Mouse (Mus musculus) midbrain, embryonic 14.5 days (tissue): ENCODE measurements around the gene Col4a3bp. TPM values are rescaled to one million over a fixed set of nuclear protein-coding genes. Genes with fewer than 3 reads are reported as not detected.

Source experiments
- ATAC-seq: fragments of 200-750 bp; cut with Nextera tagmentation; 2 replicates; pipeline ENCODE4 v1.8.0; 2017; ENCODE audit warnings: moderate number of reproducible peaks, moderate library complexity; ENCODE audit not compliant: low FRiP score, low TSS enrichment
- DNase-seq: peaks from one replicate; pipeline ENCODE4 v3.0.0-alpha.2; 2015
- H3K27ac ChIP-seq: fragments of 300-500 bp; sonication (generic); replicated peaks from 2 replicates; pipeline ENCODE4 v1.5.1; 2014; ENCODE audit warnings: mild to moderate bottlenecking, low read depth, low read length, moderate library complexity
- H3K27me3 ChIP-seq: fragments of 300-500 bp; sonication (generic); 2 replicates; pipeline ENCODE4 v1.6.1; 2014; ENCODE audit warnings: low read length, control low read depth, mixed read lengths; ENCODE audit not compliant: control insufficient read depth, insufficient read depth
- H3K36me3 ChIP-seq: fragments of 300-500 bp; sonication (generic); 2 replicates; pipeline ENCODE4 v1.6.1; 2014; ENCODE audit warnings: low read length, control low read depth; ENCODE audit not compliant: control insufficient read depth, insufficient read depth
- H3K4me1 ChIP-seq: fragments of 300-500 bp; sonication (generic); 2 replicates; pipeline ENCODE4 v1.6.1; 2014; ENCODE audit warnings: mild to moderate bottlenecking, antibody characterized with exemption, low read length, control low read depth; ENCODE audit not compliant: control insufficient read depth, insufficient read depth
- H3K4me2 ChIP-seq: fragments of 300-500 bp; sonication (generic); 2 replicates; pipeline ENCODE4 v1.6.1; 2014; ENCODE audit warnings: mild to moderate bottlenecking, low read length, moderate library complexity
- H3K4me3 ChIP-seq: fragments of 300-500 bp; sonication (generic); replicated peaks from 2 replicates; pipeline ENCODE4 v1.5.1; 2014; ENCODE audit warnings: low read depth, low read length
- H3K9ac ChIP-seq: fragments of 300-500 bp; sonication (generic); replicated peaks from 2 replicates; pipeline ENCODE4 v1.6.1; 2014; ENCODE audit warnings: mild to moderate bottlenecking, low read length, moderate library complexity
- H3K9me3 ChIP-seq: fragments of 300-500 bp; sonication (generic); 2 replicates; pipeline ENCODE4 v1.6.1; 2016; ENCODE audit warnings: low read length, control low read depth, mixed read lengths; ENCODE audit not compliant: control insufficient read depth
- WGBS: fragments of 180-500 bp; shearing (Covaris S2); extraction: QIAGEN DNeasy Blood & Tissue Kit; methylation state at CpG from one replicate; pipeline ENCODE4 v1.1.7; 2014; 5-methylcytosine and 5-hydroxymethylcytosine counted together
- polyA plus RNA-seq: library from polyadenylated mRNA; unstranded; fragments of >200 nt; fragmentation: Nextera tagmentation; extraction: Ambion mirVana; gene quantifications from 2 replicates; pipeline ENCODE4 v1.2.1, GENCODE M21; 2014

Gene Col4a3bp
- polyA plus RNA-seq, 1 experiment from 2014 or later, result 9.1 TPM

GRCm38 (mm10) chr13:96514154-96514942 is 28.1 kb upstream of the Col4a3bp start:
- ATAC-seq (no peak), DNase-seq (no peak)
- WGBS, result 90% methylated on average over 5 of the region's 5 CpGs
- Histone ChIP-seq H3K4me3 (no peak overlapping the region), H3K36me3 (0 out of 2 replicates have a peak, but pooled peaks cover 3% of the 10 kb centered on the region), H3K4me2 (no peak overlapping the region), H3K4me1 (no peaks in the 10 kb centered on the region), H3K9ac (no peak overlapping the region), H3K9me3 (no peaks in the 10 kb centered on the region), H3K27me3 (no peaks in the 10 kb centered on the region), H3K27ac (no peak overlapping the region)

GRCm38 (mm10) chr13:96516249-96516648 is 26.2 kb upstream of the Col4a3bp start:
- DNase-seq (no peak), ATAC-seq (no peak)
- Histone ChIP-seq H3K9me3 (no peaks in the 10 kb centered on the region), H3K27me3 (no peaks in the 10 kb centered on the region), H3K27ac (no peak overlapping the region), H3K4me3 (no peak overlapping the region), H3K4me1 (no peaks in the 10 kb centered on the region), H3K36me3 (0 out of 2 replicates have a peak, but pooled peaks cover 3% of the 10 kb centered on the region), H3K9ac (no peak overlapping the region), H3K4me2 (no peak overlapping the region)
- 93% methylated on average over 9 of the region's 9 CpGs for WGBS

DNA sequence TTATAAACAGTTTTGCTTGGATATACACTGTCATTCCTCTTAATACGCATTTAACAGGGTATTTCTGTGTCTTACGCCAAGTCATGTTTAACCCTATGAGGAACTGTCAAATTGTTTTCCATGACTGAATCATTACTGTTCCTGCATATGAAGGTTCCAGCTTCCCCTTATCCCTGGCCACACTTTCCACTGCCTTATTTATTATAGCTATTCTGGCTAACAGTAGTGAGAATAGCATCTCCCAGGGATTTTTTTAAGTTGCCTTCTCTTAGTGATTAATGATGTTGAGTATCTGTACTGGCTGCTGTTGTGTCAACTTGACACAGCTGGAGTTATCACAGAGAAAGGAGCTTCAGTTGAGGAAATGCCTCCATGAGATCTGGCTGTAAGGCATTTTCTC is 25.1 kb upstream of the Col4a3bp start:
- H3K4me3 ChIP-seq, result no peak overlapping the region
- H3K36me3 ChIP-seq, result 0 out of 2 replicates have a peak, but pooled peaks cover 3% of the 10 kb centered on the region
- DNase-seq (no peak), ATAC-seq (no peak)
- H3K9ac ChIP-seq, result no peak overlapping the region
- no peak overlapping the region for H3K27ac ChIP-seq
- no peak overlapping the region for H3K4me2 ChIP-seq
- H3K9me3 ChIP-seq, result no peaks in the 10 kb centered on the region
- 89% methylated on average over 2 of the region's 2 CpGs for WGBS
- H3K4me1 ChIP-seq, result no peaks in the 10 kb centered on the region
- no peaks in the 10 kb centered on the region for H3K27me3 ChIP-seq

DNA sequence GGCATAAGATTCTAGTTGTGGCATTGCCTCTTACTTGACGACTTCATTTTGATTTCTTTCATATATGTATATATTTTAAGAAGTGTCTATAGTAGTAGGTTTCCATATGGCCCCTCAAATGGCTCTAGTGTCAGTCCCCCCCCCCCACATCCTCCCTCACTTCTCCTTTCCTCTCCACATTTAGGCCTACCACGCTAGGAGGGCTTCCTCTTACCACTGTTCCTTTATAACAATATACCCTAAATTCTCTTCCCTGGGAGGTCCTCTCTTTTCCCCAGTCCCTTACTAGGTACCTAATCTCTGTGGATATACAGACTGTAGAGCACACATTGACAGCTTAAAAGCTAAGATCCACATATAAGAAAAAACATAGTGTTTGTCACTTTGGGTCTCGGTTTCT is 21.1 kb upstream of the Col4a3bp start:
- DNase-seq, result no peak
- ATAC-seq, result no peak
- H3K27ac ChIP-seq, result no peak overlapping the region
- no peaks in the 10 kb centered on the region for H3K9me3 ChIP-seq
- WGBS, result 91% methylated on average over 3 of the region's 3 CpGs
- no peak overlapping the region for H3K4me2 ChIP-seq
- H3K4me3 ChIP-seq, result no peak overlapping the region
- H3K9ac ChIP-seq, result no peak overlapping the region
- no peaks in the 10 kb centered on the region for H3K27me3 ChIP-seq
- H3K4me1 ChIP-seq, result no peaks in the 10 kb centered on the region
- H3K36me3 ChIP-seq, result 0 out of 2 replicates have a peak, but pooled peaks cover under 1% of the 10 kb centered on the region

DNA sequence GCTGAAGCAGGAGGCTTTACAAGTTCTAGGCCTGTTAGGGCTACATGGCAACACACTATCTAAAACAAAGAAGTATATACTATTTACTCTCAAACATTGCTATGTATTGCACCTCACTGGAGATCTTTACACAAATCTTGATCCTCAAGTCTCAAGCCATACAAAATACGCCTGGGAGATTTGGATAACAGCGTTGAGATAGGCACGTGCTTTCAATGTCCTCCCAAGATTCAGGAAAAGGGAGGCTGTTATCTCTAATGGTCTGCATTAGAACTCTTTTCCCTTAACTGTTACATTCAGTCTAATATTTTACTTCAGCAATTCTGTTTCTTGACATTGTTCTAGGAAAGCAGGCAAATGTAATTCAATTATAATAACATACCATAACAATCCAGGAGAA is 15.4 kb upstream of the Col4a3bp start:
- Histone ChIP-seq H3K9me3 (0 out of 2 replicates have a peak, but pooled peaks cover 5% of the 10 kb centered on the region), H3K27ac (no peak overlapping the region), H3K36me3 (no peaks in the 10 kb centered on the region), H3K27me3 (no peaks in the 10 kb centered on the region), H3K4me1 (no peaks in the 10 kb centered on the region), H3K4me2 (no peak overlapping the region), H3K9ac (no peak overlapping the region), H3K4me3 (no peak overlapping the region)
- DNase-seq, result no peak
- no peak for ATAC-seq
- 93% methylated on average over 3 of the region's 3 CpGs for WGBS

DNA sequence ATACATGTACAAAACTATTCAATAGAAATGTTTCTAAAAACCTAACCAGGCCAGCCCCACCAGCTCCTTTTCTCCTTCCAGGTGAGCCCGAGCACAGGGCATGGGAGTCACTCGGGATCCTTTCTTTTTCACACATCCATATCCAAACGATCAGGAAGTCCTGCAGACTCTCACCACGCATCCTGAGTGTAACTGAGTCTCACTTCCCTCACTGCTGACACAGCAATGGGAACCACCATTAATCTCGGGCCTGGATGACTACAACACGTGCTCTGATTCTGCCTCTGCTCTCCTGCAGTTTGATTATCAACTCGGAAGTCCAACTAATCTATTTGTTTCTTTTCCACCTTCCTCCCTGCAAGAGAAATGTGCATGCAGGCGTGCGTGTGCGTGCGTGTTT is 14.6 kb upstream of the Col4a3bp start:
- DNase-seq, result no peak
- Histone ChIP-seq H3K27ac (no peak overlapping the region), H3K27me3 (no peaks in the 10 kb centered on the region), H3K36me3 (no peaks in the 10 kb centered on the region), H3K4me1 (no peaks in the 10 kb centered on the region), H3K4me3 (no peak overlapping the region), H3K9me3 (0 out of 2 replicates have a peak, but pooled peaks cover 5% of the 10 kb centered on the region), H3K4me2 (no peak overlapping the region), H3K9ac (no peak overlapping the region)
- 93% methylated on average over 11 of the region's 11 CpGs for WGBS
- no peak for ATAC-seq

DNA sequence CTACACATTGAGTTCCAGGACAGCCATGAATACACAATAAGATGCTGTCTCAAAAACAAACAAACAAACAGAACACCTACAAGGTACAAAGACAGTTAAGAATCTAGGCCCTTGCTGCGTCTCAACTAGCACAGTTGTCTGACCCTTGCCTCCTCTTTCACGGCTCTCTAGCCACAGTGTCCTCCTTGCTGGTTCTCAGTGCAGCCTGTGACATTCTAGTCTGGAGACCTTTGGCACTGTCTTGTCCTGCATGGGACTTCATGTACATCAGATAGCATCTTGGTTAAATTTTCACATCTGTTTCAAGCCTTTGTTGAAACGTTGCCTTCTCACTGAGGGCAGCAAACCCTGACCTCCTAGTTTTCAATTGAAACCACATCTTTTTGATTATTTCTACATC is 13.6 kb upstream of the Col4a3bp start:
- no peak overlapping the region for H3K4me2 ChIP-seq
- ATAC-seq (no peak), DNase-seq (no peak)
- no peak overlapping the region for H3K9ac ChIP-seq
- no peak overlapping the region for H3K4me3 ChIP-seq
- no peaks in the 10 kb centered on the region for H3K4me1 ChIP-seq
- no peaks in the 10 kb centered on the region for H3K36me3 ChIP-seq
- WGBS, result 95% methylated on average over 3 of the region's 3 CpGs
- no peak overlapping the region for H3K27ac ChIP-seq
- no peaks in the 10 kb centered on the region for H3K27me3 ChIP-seq
- H3K9me3 ChIP-seq, result 0 out of 2 replicates have a peak, but pooled peaks cover 5% of the 10 kb centered on the region

DNA sequence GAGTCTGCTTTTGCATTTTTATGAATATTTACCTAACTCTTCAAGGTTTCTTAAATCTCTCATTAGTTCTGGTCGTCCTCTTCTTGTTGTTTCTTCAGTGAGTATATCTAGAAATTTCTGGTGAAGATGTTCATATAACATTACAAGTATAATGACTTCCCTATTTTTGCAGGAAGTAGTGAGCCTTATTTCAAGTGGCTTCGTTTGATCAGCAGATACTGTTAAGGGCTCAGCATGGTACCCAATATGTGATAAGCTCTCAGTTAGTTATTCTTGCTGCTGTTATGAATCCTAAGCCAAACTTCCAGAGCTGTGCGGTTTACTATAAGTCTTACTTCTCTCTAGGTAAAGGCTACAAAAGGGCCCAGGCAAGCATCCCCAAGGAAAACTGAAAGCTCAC is 12.9 kb upstream of the Col4a3bp start:
- WGBS, result 93% methylated on average over 3 of the region's 3 CpGs
- Histone ChIP-seq H3K4me2 (no peak overlapping the region), H3K27ac (no peak overlapping the region), H3K27me3 (no peaks in the 10 kb centered on the region), H3K9me3 (0 out of 2 replicates have a peak, but pooled peaks cover 5% of the 10 kb centered on the region), H3K9ac (no peak overlapping the region), H3K36me3 (no peaks in the 10 kb centered on the region), H3K4me1 (no peaks in the 10 kb centered on the region), H3K4me3 (no peak overlapping the region)
- ATAC-seq, result no peak
- DNase-seq, result no peak

DNA sequence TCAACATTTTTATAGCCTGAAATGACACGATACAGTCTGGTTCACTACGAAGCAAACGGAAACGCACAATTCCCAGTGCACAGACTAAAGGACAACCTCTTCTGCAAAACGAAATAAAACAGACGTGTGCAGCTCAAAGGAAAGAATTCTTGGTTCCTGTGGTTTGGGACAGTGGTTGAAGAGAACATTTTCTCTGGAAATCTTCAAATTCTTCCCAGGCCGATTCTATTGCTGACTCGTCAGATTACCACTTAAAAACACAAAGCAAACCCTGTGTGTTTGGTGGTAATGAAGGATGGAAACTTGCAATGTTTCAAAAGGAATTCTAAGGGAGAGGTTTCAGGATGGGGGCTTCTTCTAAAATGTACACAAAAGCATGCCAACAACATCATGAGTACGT is 12.4 kb upstream of the Col4a3bp start:
- no peaks in the 10 kb centered on the region for H3K4me1 ChIP-seq
- ATAC-seq (no peak), DNase-seq (no peak)
- no peak overlapping the region for H3K9ac ChIP-seq
- no peaks in the 10 kb centered on the region for H3K36me3 ChIP-seq
- H3K27me3 ChIP-seq, result no peaks in the 10 kb centered on the region
- H3K4me2 ChIP-seq, result no peak overlapping the region
- 0 out of 2 replicates have a peak, but pooled peaks cover 5% of the 10 kb centered on the region for H3K9me3 ChIP-seq
- no peak overlapping the region for H3K4me3 ChIP-seq
- no peak overlapping the region for H3K27ac ChIP-seq
- WGBS, result 96% methylated on average over 9 of the region's 9 CpGs
